Mouse (Mus musculus) liver, embryonic 14.5 days (tissue): ENCODE data around the gene 1700012B09Rik.

Source experiments
- CTCF ChIP-seq: IDR thresholded peaks from 2 replicates; pipeline ENCODE4 v1.5.1; 2016; ENCODE audit warnings: antibody characterized with exemption, low read depth, control low read depth
- EP300 ChIP-seq: IDR thresholded peaks from 2 replicates; pipeline ENCODE4 v1.6.1; 2016; ENCODE audit warnings: antibody characterized with exemption, low read depth

- no peak for TF ChIP-seq CTCF
- no peak for TF ChIP-seq EP300
These were observed 18.8 kb downstream of the 1700012B09Rik start, which contains the start of gene Fut4 for GRCm38 (mm10) chr9:14752001-14752522.
